ENCODE assay signal across 18 mouse cellular contexts in the genomic region with DNA sequence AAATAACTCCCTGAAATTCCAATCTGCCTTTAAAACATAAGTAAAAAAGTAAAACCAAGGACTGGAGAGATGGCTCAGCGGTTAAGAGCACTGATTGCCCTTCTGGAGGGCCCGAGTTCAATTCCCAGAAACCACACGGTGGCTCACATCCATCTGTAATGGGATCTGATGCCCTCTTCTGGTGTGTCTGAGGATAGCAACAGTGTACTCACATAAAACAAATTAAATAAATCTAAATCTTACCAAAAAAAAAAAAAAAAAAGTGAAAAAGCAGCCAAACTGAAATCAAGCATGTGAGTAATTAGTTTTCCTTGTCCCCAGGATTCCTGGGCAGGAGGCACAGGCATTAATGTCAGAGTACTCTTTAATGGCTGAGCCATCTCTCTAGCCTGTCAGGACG. TPM values are rescaled to one million over a fixed set of nuclear protein-coding genes. Genes with fewer than 3 reads are reported as not detected.
A peak's percentile ranks its signal among the peaks of the same experiment; 100 is the strongest.
DNase-seq lines count a peak whose midpoint lies in the region; ATAC-seq and TF ChIP-seq lines count a peak whose summit lies in the region.
"Had no signal": no experiment of that assay in that cellular context is flagged by ENCODE, and none has a peak within 500 bp of the region (broad histone marks: within the 10 kb centered on the region; RNA-seq: fewer than 3 reads in every experiment).

No protein-coding gene starts in this region.

- no peak for DNase-seq in heart, postnatal 10 days
- DNase-seq in lung, postnatal 0 days (ENCODE audit: low spot score): no peak
- DNase-seq in lung, postnatal 36 days: no peak
- DNase-seq in liver, embryonic 11.5 days (ENCODE audit: low spot score): no peak
- no peak for DNase-seq in gastrocnemius, postnatal 14 days
- DNase-seq in cerebellum, adult 2 months: no peak
- DNase-seq: adrenal gland, adult 8-10 months; cerebellum, postnatal 25 days; gastrocnemius, postnatal 25 days; kidney, adult 11 months; kidney, postnatal 4 days had no signal

- H3K27me3 ChIP-seq in heart, embryonic 13.5 days (replicated peaks): peaks cover 22% of the 10 kb centered on the region
- no peaks in the 10 kb centered on the region for H3K27me3 ChIP-seq in lung, postnatal 0 days (replicated peaks; ENCODE audit: insufficient read depth, low read length)
- H3K27me3 ChIP-seq in liver, embryonic 11.5 days (replicated peaks; ENCODE audit: control insufficient read depth, insufficient read depth, low read length): no peaks in the 10 kb centered on the region; the same call in 1 of the 2 replicates
- no peaks in the 10 kb centered on the region; the same call in 1 of the 2 replicates for H3K27me3 ChIP-seq in cerebellum, adult 2 months (ENCODE audit: control insufficient read depth, insufficient read depth, low read length)

- peak; percentile 29; the same call in 1 of the 2 replicates for TF ChIP-seq CTCF in lung, postnatal 0 days (IDR thresholded peaks at IDR 0.05)
- TF ChIP-seq CTCF in cerebellum, adult 2 months (IDR thresholded peaks at IDR 0.05; ENCODE audit: borderline replicate concordance, insufficient read depth, low read depth, low read length): no peak

- intact Hi-C loops in heart, postnatal 10 days (cut with DNase I): no loop called here
- intact Hi-C loops in gastrocnemius, postnatal 14 days (cut with DNase I; ENCODE audit: low total_unique reads): no loop called here

- no peaks in the 10 kb centered on the region for H3K36me3 ChIP-seq in heart, embryonic 13.5 days
- no peaks in the 10 kb centered on the region for H3K36me3 ChIP-seq in lung, postnatal 0 days (ENCODE audit: insufficient read depth, low read length)
- no peaks in the 10 kb centered on the region for H3K36me3 ChIP-seq in liver, embryonic 11.5 days (ENCODE audit: control insufficient read depth, insufficient read depth, low read length)
- H3K36me3 ChIP-seq: embryonic facial prominence, embryonic 12.5 days; midbrain, embryonic 13.5 days; neural tube, embryonic 13.5 days had no signal

- H3K9me3 ChIP-seq in heart, embryonic 13.5 days: no peaks in the 10 kb centered on the region
- H3K9me3 ChIP-seq in lung, postnatal 0 days (ENCODE audit: low read length): no peaks in the 10 kb centered on the region
- no peaks in the 10 kb centered on the region for H3K9me3 ChIP-seq in liver, embryonic 11.5 days (ENCODE audit: control insufficient read depth, low read length)
- H3K9me3 ChIP-seq: embryonic facial prominence, embryonic 12.5 days; forebrain, embryonic 13.5 days; midbrain, embryonic 13.5 days; neural tube, embryonic 13.5 days had no signal

- peaks cover 15% of the 10 kb centered on the region for H3K4me1 ChIP-seq in heart, embryonic 13.5 days
- no peaks in the 10 kb centered on the region; the same call in 1 of the 2 replicates for H3K4me1 ChIP-seq in lung, postnatal 0 days (ENCODE audit: insufficient read depth, low read depth, low read length)
- H3K4me1 ChIP-seq in liver, embryonic 11.5 days (replicated peaks; ENCODE audit: control insufficient read depth, insufficient read depth, low read length): no peaks in the 10 kb centered on the region
- H3K4me1 ChIP-seq in cerebellum, adult 2 months (ENCODE audit: control insufficient read depth, insufficient read depth, low read length): no peaks in the 10 kb centered on the region

- peak overlapping the region; percentile 92 for H3K4me2 ChIP-seq in heart, embryonic 13.5 days
- H3K4me2 ChIP-seq in lung, postnatal 0 days (replicated peaks; ENCODE audit: low read depth, low read length): no peak overlapping the region
- peak overlapping the region; percentile 94 for H3K4me2 ChIP-seq in liver, embryonic 11.5 days

- no peak overlapping the region for H3K9ac ChIP-seq in heart, embryonic 13.5 days
- H3K9ac ChIP-seq in lung, postnatal 0 days (replicated peaks; ENCODE audit: low read depth): no peak overlapping the region
- H3K9ac ChIP-seq in liver, embryonic 11.5 days (ENCODE audit: low read depth, low read length): no peak overlapping the region
- H3K9ac ChIP-seq: embryonic facial prominence, embryonic 12.5 days; forebrain, embryonic 13.5 days; midbrain, embryonic 13.5 days; neural tube, embryonic 13.5 days had no signal

- no peak for TF ChIP-seq EP300 in lung, postnatal 0 days (IDR thresholded peaks at IDR 0.05)

- H3K4me3 ChIP-seq in heart, embryonic 13.5 days: no peak overlapping the region
- H3K4me3 ChIP-seq in lung, postnatal 0 days (ENCODE audit: low read depth, low read length): no peak overlapping the region
- no peak overlapping the region for H3K4me3 ChIP-seq in liver, embryonic 11.5 days (ENCODE audit: low read depth, low read length)
- no peak overlapping the region for H3K4me3 ChIP-seq in cerebellum, adult 2 months (replicated peaks; ENCODE audit: insufficient read depth, low read depth, low read length)
- H3K4me3 ChIP-seq: midbrain, embryonic 13.5 days had no signal

- TF ChIP-seq POLR2A in cerebellum, adult 2 months (IDR thresholded peaks at IDR 0.05; ENCODE audit: borderline replicate concordance, insufficient read depth, low read length): no peak

- WGBS in heart, embryonic 13.5 days: 70% methylated on average over 4 of the region's 4 CpGs
- 84% methylated on average over 4 of the region's 4 CpGs for WGBS in lung, postnatal 0 days
- WGBS in liver, embryonic 11.5 days: 68% methylated on average over 4 of the region's 4 CpGs
- 93% methylated on average over 4 of the region's 4 CpGs for WGBS in cerebellum, adult 2 months

- no peak for ATAC-seq in heart, embryonic 13.5 days (ENCODE audit: extremely low read depth, insufficient number of reproducible peaks, low FRiP score, low TSS enrichment)
- ATAC-seq in lung, postnatal 0 days: no peak
- ATAC-seq in liver, embryonic 11.5 days (replicated peaks; ENCODE audit: low FRiP score): no peak
- no peak for ATAC-seq in erythroblast, adult 5-6 weeks (replicated peaks; ENCODE audit: low FRiP score, poor library complexity, severe bottlenecking)
- ATAC-seq: forebrain, embryonic 13.5 days; midbrain, embryonic 13.5 days had no signal

- no peak overlapping the region for H3K27ac ChIP-seq in heart, embryonic 13.5 days (replicated peaks)
- H3K27ac ChIP-seq in lung, postnatal 0 days (ENCODE audit: low read length): no peak overlapping the region
- H3K27ac ChIP-seq in liver, embryonic 11.5 days (ENCODE audit: low read depth, low read length): no peak overlapping the region
- no peak overlapping the region for H3K27ac ChIP-seq in cerebellum, adult 2 months (ENCODE audit: insufficient read depth, low read length)
- H3K27ac ChIP-seq: embryonic facial prominence, embryonic 12.5 days; forebrain, embryonic 13.5 days; midbrain, embryonic 13.5 days; neural tube, embryonic 13.5 days had no signal

RNA-seq across cellular contexts. Expression of a gene that starts 1.3 kb away (rescaled TPM):
- polyA plus RNA-seq in heart, embryonic 13.5 days (2015; fragmentation: Nextera tagmentation; extraction: Ambion mirVana): 2.8 TPM in 2 replicates
- total RNA-seq in heart, postnatal 10 days (2021): 1 to 10 TPM; 4.6 to 4.8 TPM
- 5.2 and 5.5 TPM in 2 replicates for polyA plus RNA-seq in lung, postnatal 0 days (2015; fragmentation: Nextera tagmentation; extraction: Ambion mirVana)
- polyA plus RNA-seq in liver, embryonic 11.5 days (2014; fragmentation: Nextera tagmentation; extraction: Ambion mirVana): 2.6 and 3.0 TPM in 2 replicates
- 9.4 and 29.2 TPM in 2 replicates for total RNA-seq in erythroblast, adult 5-6 weeks (2015; ENCODE audit: low replicate concordance)
- total RNA-seq in erythroblast, adult 5-6 weeks (2017; ENCODE audit: low replicate concordance): 11.8 and 12.0 TPM in 2 replicates
- total RNA-seq in gastrocnemius, postnatal 14 days (2021): 1 to 10 TPM; 1.1 to 1.5 TPM
- 0.32 and 0.43 TPM in 2 replicates for polyA plus RNA-seq in cerebellum, adult 2 months (2012; rRNA removed)

RNA-seq across cellular contexts. Expression of a gene that starts 36.7 kb away (rescaled TPM):
- polyA plus RNA-seq in heart, embryonic 13.5 days (2015; fragmentation: Nextera tagmentation; extraction: Ambion mirVana): 34.6 and 36.1 TPM in 2 replicates
- total RNA-seq in heart, postnatal 10 days (2021): 10 to 100 TPM; 20.4 to 26.1 TPM
- polyA plus RNA-seq in lung, postnatal 0 days (2015; fragmentation: Nextera tagmentation; extraction: Ambion mirVana): 10.5 and 13.4 TPM in 2 replicates
- polyA plus RNA-seq in liver, embryonic 11.5 days (2014; fragmentation: Nextera tagmentation; extraction: Ambion mirVana): 81.6 and 96.1 TPM in 2 replicates
- total RNA-seq in erythroblast, adult 5-6 weeks (2015; ENCODE audit: low replicate concordance): 25.9 and 29.0 TPM in 2 replicates
- total RNA-seq in erythroblast, adult 5-6 weeks (2017; ENCODE audit: low replicate concordance): 44.0 and 45.0 TPM in 2 replicates
- total RNA-seq in gastrocnemius, postnatal 14 days (2021): 1 to 10 TPM; 6.1 to 6.9 TPM
- 20.3 and 21.8 TPM in 2 replicates for polyA plus RNA-seq in cerebellum, adult 2 months (2012; rRNA removed)

RNA-seq across cellular contexts. Expression of a gene that starts 56.9 kb away (rescaled TPM):
- polyA plus RNA-seq in heart, embryonic 13.5 days (2015; fragmentation: Nextera tagmentation; extraction: Ambion mirVana): not detected in 2 replicates
- total RNA-seq in heart, postnatal 10 days (2021): under 1 TPM; 0.22 to 0.31 TPM
- 0.05 and 0.12 TPM in 2 replicates for polyA plus RNA-seq in lung, postnatal 0 days (2015; fragmentation: Nextera tagmentation; extraction: Ambion mirVana)
- polyA plus RNA-seq in liver, embryonic 11.5 days (2014; fragmentation: Nextera tagmentation; extraction: Ambion mirVana): not detected in 2 replicates
- total RNA-seq in erythroblast, adult 5-6 weeks (2015; ENCODE audit: low replicate concordance): not detected in 2 replicates
- not detected in 2 replicates for total RNA-seq in erythroblast, adult 5-6 weeks (2017; ENCODE audit: low replicate concordance)
- 1 to 10 TPM; 1.5 to 7.6 TPM for total RNA-seq in gastrocnemius, postnatal 14 days (2021)
- 93.9 and 107 TPM in 2 replicates for polyA plus RNA-seq in cerebellum, adult 2 months (2012; rRNA removed)
- total RNA-seq: hematopoietic stem cell, adult 5-6 weeks had no signal
- polyA plus RNA-seq: forebrain, embryonic 13.5 days had no signal

Comparison
In these comparisons a context has a peak if more than half of its experiments do, and no peak if none do; other contexts are left out.
1. RNA of a gene that starts 56.9 kb away (polyA plus RNA-seq): 93.9 to 107 TPM in cerebellum, adult 2 months; 0.05 to 0.12 TPM in lung, postnatal 0 days, not detected in heart, embryonic 13.5 days and not detected in liver, embryonic 11.5 days; every median in the first group is over 10 times any median in the second.